Mouse (Mus musculus): ENCODE results near the gene Ppp1r36.

DNA sequence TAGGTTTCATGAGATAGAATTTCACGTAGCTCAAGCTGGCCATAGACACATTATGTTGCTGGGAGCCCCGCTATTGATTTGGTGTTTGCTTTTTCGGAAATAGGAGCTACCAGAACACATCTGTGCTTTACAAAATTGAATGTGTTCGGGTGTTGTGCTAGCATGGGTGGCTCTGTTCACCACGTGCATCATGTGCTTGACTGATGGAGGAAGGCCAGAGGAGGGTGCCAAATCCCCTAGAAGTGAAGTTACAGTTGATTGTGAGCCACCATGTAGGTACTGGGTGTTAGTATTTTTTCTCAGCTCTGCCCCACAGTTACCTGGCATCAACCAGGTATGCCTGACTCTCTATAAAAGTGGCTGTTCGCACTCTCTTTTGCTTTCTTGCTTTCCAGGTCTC is 27.5 kb downstream of the Ppp1r36 start:
- no peak for TF ChIP-seq CTCF (IDR thresholded peaks at IDR 0.05; ENCODE audit: extremely low read depth, insufficient read depth, insufficient read length, insufficient replicate concordance)
- no peak for TF ChIP-seq POLR2A (IDR thresholded peaks at IDR 0.05; ENCODE audit: low read depth, low read length)
